Mouse (Mus musculus): ENCODE measurements around the gene Mdm4.

The Mdm4 gene

DNA sequence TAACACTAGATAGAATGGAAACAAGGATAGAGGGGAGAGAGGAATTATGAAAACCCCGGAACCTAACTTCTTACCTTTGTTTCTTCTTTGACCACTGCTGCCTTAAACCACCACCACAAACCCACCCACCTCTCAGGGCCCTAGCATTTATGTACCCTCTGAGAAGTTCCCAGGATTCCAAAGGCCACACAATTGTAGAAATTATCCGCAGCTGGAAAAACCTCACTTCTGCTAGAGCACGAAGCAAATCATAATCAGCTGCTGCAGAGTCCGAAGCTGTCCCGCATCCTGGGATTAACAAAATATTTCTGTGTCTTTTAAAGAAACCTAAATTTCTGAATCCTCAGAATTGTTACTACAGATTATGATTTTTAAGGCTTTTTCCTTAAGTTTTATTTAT lies at the start of gene Mdm4:
Mdm4 (minus strand) TSS at position 101 of the 400 bp plus-strand sequence.
- DNase-seq (ENCODE audit: low spot score), result no peak

GRCm38 (mm10) chr1:133080079-133080561 lies 49.8 kb upstream of the Mdm4 start:
- DNase-seq (ENCODE audit: low spot score), result no peak

GRCm38 (mm10) chr1:133079509-133079908 lies 49.1 kb upstream of the Mdm4 start:
- no peak for DNase-seq (ENCODE audit: low spot score)

- DNase-seq (ENCODE audit: low spot score), result no peak
Observed at GRCm38 (mm10) chr1:133078338-133078727, 48.0 kb upstream of the Mdm4 start.

- no peak for DNase-seq (ENCODE audit: low spot score)
Observed at GRCm38 (mm10) chr1:133077606-133078337, 47.4 kb upstream of the Mdm4 start.

- DNase-seq (ENCODE audit: low spot score), result no peak
Observed at GRCm38 (mm10) chr1:133076681-133077514, 46.5 kb upstream of the Mdm4 start.

- no peak for DNase-seq (ENCODE audit: low spot score)
Observed at GRCm38 (mm10) chr1:133075651-133076400, 45.5 kb upstream of the Mdm4 start.

- no peak for DNase-seq (ENCODE audit: low spot score)
Observed at GRCm38 (mm10) chr1:133074541-133074940, 44.2 kb upstream of the Mdm4 start.

DNA sequence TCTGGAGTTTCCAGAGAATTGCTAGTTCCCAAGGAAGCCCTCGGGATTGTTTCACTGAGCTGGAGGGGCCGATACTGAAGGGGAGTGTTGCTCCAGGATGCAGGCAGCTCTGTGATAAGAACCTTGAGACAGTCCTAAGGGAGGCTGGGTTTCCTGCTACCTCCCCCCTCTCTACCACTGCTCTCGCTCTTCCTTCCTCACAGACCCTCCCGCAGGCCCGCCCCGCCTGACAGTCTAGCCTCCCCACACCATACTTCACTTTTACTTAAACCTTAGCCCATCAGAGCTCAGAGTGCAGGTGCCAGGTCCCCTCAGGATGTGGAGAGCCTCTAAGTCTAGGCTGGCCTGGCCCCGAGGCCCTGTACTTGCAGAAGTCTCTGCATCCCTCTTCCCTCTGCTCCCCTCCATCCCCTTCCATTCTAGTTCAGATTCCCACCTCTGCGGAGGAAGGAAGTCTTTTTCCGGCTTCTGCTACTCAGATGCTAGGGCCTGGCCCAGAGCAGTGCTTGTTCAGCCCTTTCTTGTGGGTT lies 43.0 kb upstream of the Mdm4 start:
- no peak for DNase-seq (ENCODE audit: low spot score)

DNA sequence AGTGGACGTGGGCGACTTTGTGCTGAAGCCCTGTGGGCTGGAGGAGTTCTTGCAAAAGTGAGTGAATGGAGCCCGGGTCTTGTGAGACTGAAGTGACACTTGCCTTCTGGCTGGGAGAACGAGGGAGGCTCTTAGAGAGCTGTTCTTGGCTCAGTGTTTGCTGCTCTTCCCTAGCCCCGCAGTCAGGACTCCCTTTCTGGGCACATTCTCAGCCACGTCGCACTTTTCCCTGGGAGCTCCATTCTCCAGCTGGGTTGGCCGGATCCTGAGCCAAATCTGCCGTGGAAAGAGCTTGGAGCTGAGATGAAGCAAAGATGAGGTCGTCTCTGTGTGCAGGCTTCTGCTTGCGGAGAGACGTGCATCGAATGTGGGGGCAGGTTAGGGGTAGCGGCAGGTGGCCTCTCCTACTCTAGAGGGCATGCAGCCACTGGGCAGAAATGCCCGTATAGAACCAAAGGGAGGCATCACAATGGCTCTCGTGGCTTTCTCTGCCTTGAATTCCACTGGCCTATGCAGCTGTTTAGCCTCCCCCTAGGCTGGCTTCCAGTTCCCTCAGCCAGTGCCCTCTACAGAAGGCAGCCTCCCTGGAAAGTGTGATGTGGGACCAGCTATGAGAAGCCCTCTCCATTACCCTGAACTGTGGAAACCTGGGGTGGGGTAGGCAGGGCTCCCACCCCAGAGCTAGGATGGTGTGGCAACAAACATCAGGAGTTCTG lies 41.5 kb upstream of the Mdm4 start:
- DNase-seq (ENCODE audit: low spot score), result no peak

- no peak for DNase-seq (ENCODE audit: low spot score)
Observed at GRCm38 (mm10) chr1:133070157-133070556, 39.8 kb upstream of the Mdm4 start.

GRCm38 (mm10) chr1:133069275-133070120 lies 39.1 kb upstream of the Mdm4 start:
- no peak for DNase-seq (ENCODE audit: low spot score)

DNA sequence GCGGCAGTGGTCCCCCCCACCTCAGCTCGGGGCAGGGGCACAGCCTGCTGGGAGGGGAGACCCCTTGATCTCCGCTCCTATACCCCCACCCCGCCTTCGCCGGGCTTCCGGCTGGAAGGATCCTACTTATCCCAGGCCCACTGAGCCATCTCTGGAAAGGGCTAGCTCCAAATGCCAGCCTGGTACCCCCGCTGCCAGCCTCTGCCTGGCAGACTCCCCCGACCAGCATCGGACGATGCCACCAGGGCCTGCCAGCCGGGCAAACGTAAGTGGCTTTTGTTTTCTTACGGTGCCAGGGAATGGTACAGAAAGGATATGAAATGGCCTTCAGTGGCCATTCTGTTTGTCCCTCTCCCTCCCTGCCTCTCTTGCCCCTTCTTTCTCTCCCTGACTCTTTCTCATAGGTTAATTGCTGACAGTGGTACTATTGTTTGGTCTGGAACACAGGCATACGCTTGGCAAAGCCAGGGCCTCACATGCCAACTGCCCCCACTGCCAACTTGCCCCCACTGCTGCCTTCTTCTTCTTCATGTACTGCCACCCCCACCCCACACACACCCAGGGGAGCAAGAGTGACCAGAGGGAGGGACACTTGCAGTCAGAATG lies 38.4 kb upstream of the Mdm4 start:
- no peak for DNase-seq (ENCODE audit: low spot score)

DNA sequence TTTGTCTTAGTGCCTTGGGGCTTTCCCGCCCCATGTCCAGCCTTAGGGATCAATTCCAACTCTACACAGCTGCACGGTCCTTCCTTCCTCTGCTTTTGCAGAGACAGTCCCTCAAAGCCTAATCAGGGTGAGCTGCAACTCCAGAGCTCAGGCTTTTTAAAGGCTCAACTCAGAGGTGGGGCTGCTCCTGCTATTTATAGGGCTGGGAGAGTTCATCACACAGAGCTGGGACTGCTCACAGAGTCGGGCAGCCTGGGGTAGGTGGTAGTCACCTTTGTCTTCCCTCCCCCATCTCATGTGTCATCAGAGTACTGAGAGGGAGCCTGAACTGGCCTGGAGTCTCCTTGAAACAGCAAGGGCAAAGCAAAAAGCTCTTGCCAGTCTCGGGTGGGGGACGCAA lies 37.9 kb upstream of the Mdm4 start:
- no peak for DNase-seq (ENCODE audit: low spot score)

DNA sequence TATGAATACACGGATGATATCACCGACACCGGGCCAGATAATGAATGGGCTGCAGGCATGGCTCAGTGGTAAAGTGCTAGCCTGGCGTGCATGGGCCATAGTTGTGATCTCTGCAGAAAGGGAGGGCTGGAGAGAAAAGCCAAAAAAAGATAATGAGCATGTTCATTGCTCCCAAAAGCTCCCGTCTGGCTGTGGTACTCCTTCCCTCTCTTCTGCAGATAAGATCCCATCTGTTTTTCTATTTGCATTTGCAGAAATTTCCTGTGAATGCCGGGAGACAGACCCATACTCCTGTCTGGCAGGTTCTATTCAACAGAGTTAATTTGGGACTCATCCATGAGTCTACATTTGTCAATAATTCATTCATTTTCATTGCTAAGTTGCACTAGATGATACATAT lies 32.8 kb upstream of the Mdm4 start:
- DNase-seq (ENCODE audit: low spot score), result no peak

DNA sequence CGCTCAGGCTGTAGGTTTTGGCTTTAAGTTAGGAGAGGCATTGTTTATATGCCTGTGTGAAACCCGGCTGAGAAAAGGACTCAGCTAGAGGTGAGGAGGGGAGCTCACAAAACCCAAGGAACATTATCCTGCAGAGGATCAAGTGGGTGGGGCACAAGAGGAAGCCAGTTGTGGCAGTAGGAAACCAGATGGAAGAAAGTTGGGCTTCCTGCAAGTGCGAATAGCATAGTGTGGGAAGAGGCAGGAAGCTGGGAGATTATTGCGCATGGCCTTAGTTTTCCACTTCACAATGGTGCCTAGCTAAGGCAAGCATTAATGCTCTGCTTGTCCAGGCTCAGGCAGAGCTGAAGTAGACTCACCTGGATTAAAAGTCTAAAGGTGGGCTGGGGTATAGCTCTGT lies 30.3 kb upstream of the Mdm4 start:
- DNase-seq (ENCODE audit: low spot score), result no peak

GRCm38 (mm10) chr1:133059592-133059991 lies 29.2 kb upstream of the Mdm4 start:
- DNase-seq (ENCODE audit: low spot score), result no peak

DNA sequence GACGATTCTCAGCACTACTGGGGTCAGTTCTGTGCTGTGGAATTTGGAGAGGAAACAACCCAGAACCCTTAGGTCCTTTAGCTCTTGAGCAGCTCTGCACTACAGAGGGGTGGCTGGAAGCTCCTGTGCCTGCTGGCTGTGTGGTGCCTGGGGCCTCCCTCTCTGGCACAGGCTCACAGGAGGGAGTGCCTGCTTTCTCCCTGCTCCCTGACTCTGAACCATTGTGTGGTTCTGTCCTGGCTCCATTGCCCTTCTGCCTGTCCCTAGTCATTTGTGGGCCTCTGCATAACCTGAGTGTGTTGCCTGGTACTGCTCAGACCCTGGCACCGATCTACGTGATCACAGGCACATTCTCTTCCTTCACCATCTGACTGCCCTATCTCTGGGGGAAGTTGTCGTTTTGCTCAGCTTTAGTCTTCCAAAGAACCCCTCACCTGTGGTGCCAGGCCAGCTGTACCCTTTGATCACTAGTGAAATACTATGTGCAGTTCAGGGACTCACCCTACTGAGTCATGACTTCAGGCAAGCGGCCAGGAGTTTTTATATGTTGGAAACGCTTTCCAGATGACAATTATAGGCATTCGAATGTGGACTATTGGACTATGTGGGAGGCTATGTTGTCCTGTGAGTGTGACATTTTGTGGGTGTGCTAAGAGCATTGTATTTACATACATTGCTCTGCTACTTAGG lies 27.1 kb upstream of the Mdm4 start:
- DNase-seq (ENCODE audit: low spot score), result peak; percentile 61

DNA sequence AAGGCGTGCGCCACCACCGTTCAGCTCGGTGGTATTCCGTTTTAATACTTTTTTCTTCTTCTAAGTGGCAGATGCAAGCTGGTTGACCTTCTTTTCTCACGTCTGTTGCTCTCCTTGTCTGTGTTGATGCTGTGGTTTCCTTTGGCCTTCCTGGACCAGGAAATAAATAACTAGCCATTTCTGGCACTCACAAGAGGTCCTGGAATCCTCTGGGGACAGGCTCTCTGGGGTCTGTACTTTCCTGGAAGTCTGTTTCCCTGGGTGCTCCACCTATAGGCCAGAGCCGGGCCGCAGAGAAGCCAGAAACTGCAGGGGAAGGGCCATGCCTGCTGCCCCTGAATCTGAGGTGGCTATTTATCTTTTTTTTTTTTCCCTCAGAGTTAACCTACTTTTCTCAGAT lies 24.0 kb upstream of the Mdm4 start:
- no peak for DNase-seq (ENCODE audit: low spot score)

GRCm38 (mm10) chr1:133053034-133053433 lies 22.7 kb upstream of the Mdm4 start:
- DNase-seq (ENCODE audit: low spot score), result no peak

Measured in MN1 (cell line).